Mouse (Mus musculus) cerebellum, postnatal 25 days (tissue): Measurements from ENCODE around the gene 4930404H24Rik.
"Not testable (repeated sequence)": the region's sequence is repeated elsewhere in the genome, so short reads cannot be mapped to it uniquely, and the experiment has no call there.

Experiments used
- DNase-seq, 2 experiments: peaks; one replicate each; pipeline ENCODE4 v3.0.0; 2021; ENCODE audit warnings: mixed read lengths in 2 of 2

Gene 4930404H24Rik

DNA sequence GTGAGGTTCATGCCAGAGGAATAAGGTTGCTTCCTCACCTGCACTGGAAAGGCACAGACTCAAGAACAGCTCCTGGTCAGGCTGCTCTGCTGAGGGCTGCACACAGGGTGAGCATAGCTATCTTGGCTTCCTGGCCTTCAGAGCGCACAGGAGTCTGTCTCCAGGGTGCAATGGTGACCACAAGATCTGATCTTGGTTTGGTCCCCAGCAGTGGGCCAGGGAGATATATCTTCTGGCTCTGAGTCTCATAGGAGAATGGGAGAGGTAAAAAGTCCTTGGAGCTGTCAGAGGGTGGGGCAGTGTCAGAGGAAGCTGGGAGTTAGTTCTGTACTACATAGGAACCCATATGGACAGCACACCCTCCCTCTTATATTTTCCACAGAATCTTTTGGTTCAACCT is 13.1 kb upstream of the 4930404H24Rik start:
- no peak for DNase-seq

- no peak for DNase-seq
Measured at GRCm38 (mm10) chr2:153481108-153481860, 11.3 kb upstream of the 4930404H24Rik start.

- peak; percentile 47 to 57 for DNase-seq
Measured at GRCm38 (mm10) chr2:153481861-153482120, 10.8 kb upstream of the 4930404H24Rik start.

DNA sequence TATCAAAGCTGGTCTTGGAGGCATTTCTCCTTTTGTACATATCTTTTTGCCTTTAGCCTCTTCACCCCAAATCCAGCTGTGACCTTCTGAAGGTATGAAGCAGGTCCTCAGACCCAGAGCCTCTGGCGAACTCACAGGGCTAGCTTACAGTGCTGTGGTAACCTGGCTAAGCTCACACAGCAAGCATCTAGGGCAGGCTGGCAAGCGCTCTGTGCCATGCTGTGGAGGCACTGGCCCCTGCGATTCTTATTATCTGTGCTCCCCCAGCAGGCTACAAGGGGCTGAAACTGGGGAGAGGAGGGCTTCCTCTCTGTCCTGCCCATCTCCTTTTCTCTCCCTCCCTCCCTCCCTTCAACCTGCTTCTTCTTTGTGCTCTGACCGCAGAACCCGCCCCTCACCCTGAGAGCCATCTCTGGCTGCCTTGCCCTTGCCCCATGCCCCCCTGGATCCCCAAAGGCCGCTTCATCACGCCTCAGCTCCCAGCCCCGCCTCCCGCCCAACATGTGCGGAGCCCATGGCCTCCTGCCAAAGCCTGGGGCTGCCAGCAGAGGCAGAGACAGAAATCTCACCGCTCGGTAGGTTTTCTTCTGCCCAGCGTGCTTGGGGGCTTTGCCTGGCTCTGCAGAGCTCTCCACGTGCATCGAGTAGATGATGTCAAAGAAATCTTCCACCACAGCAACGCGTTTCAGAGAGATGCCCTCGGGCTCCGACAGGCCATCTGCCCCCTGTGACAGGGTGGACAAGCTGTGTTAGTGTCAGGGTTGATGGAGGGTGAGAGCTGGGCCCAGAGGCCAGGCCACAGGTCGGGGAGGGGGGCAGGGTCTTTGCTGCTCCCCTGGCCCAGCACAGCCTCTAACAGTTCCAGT is 9.2 kb upstream of the 4930404H24Rik start:
- DNase-seq = peak; percentile 81 to 89

DNA sequence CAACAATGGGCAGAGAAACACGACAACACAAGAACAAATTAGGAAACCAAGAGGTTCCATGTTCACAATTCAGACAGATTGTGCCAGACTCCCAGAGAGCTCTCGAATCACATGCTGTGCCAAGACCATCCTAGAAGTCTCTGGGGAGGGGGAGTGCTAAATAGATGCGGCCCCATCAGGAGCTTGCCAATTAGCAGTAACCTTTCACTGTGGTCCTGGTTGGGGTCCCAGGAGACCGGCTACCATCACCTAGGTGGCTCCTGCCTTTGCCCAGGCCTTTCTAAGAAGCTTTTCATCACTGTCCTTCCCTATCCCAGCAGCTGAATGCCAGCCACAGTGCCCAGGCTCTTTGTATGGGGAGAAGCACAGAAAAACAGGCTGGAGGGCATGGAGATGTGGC is 8.5 kb upstream of the 4930404H24Rik start:
- DNase-seq = peak; percentile 28 to 48

DNA sequence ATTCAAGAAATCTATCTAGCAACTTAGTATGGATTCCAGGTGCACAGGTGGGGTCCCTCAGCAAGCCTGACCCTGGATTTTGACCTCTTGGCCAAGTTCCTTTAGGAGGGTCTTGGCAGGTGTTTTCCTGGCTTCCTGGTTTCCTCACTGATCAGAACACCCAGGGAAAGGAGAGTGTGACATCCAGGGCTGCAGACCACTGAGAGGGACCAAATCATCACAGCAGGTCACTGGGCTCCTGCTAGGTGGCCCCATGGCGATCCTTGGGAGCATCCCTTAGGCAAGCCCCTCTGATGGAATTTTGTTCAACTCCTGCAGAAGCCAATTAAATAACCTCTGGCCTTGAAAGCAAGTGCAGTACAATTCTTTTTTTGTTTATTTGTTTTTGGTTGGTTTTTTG is 2.5 kb upstream of the 4930404H24Rik start:
- DNase-seq = no peak

- DNase-seq = peak; percentile 49 to 50
Measured at GRCm38 (mm10) chr2:153490940-153491339, 1.6 kb upstream of the 4930404H24Rik start.

DNA sequence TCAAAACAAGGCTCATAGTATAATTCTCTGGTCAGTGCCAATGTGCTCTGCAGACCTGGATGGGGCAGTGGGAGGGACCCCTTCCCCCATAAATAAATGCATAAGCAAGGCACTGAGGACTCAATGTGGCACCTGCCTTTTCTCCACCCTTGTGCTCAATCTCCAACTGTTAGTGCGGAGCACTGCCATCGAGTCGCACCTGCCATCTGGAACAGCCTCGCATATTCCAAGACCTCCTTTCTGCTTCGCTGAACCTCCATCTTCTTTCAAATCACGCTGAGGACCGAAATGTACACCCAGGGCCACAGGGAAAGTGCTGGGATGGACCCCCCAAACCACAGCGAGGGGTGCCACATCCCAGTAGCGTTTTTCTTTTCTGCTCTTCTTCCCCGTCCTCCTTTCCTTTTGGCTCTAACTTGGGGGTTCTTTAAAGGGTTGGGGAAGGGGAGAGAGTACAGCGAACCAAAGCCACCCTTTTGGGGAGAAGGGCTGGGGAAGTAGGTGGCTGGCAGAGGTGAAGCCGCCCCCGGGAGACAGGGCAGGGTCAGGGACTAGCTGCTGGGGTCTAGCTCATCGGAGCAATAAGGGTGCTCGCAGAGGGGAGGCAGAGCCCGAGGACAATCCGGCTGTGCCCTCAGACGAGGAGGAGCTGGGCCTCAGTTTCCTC is 945 bp upstream of the 4930404H24Rik start:
- peak; percentile 80 to 82 for DNase-seq

- peak in 1 of 2 experiments; percentile 68 for DNase-seq
Measured at GRCm38 (mm10) chr2:153492179-153492517, 442 bp upstream of the 4930404H24Rik start.

DNA sequence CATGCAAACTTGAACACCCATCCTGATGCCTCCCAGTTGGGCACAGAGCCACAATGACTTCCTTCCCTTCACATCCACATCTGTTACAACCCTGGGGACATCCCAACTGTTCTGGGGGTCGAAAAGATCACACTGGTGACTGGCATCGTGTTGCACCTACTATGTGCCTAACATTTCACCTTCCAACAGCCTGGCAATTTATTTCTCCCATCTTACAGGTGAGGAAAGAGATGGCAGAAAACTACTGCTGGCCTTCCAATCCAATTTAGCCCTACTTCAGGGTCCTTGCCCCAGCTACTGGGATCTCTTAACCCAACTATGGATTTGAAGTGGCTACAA is 772 bp downstream of the 4930404H24Rik start:
- DNase-seq = no peak

DNA sequence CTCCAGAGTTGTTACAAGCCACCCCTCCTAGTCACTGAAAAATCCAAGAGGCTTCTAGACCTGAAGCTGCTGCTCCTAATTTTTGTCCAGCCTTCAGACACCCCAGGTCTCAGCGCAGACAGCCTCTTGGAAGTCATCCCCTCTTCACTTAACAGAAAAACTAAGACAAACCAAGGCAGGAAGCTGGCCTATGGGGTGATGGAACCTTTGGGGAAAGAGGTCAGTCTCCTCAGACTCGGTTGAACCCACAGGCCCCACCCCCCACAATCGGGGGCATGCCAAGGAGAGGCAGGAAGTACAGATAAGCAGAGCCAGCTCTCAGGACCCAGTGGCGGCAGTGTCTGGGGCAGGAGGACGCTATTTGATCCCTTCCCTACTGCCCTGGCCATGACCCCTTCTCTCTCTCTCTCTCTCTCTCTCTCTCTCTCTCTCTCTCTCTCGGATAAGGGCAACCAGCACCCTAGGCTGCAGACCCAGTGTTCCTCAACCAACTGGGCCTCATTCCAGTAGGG is 1.2 kb downstream of the 4930404H24Rik start:
- DNase-seq = peak in 1 of 2 experiments; percentile 63

DNA sequence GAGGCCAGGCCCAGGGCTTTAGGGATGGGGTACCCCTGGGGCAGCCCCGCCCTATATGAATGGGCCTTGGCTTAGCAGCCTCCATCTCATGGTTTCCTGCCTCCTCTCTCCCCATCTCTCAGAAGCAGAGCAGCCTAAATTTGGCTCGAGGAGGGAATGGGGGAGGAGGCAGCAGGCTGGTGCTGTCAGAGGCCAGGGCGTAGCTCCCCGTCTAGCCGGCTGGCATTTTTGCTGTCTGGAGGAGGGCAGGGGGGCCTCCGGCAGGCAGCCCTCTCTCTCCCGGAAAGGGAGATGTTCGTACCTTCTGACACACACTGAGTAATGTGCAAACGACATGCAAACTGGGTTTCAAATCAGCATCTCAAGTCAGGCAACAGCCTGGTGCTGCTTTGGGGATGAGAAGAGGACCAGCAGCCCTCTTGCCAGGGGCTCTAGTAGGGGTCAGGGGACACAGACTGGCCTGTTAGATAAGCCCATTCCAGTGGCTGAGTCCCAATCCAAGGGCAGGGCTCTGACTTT is 1.8 kb downstream of the 4930404H24Rik start:
- DNase-seq = peak; percentile 68 to 75

DNA sequence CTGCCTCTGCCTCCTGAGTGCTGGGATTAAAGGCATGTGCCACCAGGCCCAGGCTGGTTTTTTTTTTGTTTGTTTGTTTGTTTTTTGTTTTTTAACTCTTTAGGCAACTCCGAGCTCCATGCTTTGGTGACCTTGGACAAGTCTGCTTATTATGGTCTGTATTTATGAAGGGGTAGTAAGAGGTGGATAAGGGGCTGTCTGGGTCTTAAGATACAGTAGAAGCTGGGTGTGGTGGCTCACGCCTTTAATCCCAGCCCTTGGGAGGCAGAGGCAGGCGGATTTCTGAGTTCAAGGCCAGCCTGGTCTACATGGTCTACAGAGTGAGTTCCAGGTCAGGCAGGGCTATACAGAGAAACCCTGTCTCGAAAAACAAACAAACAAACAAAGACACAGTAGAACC is 2.8 kb downstream of the 4930404H24Rik start:
- DNase-seq = not testable (repeated sequence)

GRCm38 (mm10) chr2:153495818-153496217 is 3.2 kb downstream of the 4930404H24Rik start:
- peak; percentile 33 to 40 for DNase-seq

GRCm38 (mm10) chr2:153496301-153496700 is 3.7 kb downstream of the 4930404H24Rik start:
- peak; percentile 29 to 36 for DNase-seq

DNA sequence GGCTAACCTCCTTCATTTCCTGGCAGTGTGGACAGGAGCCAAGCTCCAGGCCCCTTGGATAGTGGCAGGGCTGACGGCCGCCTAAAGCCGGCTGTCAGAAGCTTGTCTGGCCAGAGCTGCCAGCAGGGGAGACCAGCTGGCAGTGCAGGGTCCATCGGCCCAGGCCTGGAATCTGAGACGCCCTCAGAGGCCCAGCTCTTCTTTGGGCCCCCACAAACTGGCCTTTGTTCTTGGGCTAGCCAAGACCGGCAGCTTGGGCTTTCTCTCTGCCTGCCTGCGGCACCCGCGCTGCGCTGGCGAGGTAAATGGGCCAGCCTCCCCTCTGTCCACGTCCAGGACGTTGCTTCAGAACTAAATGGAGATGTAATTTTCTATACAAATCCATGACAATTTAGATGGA is 4.3 kb downstream of the 4930404H24Rik start:
- DNase-seq = peak; percentile 80 to 85

GRCm38 (mm10) chr2:153499154-153499553 is 6.6 kb downstream of the 4930404H24Rik start:
- peak in 1 of 2 experiments; percentile 69 for DNase-seq

GRCm38 (mm10) chr2:153506385-153506784 is 13.8 kb downstream of the 4930404H24Rik start:
- no peak for DNase-seq

DNA sequence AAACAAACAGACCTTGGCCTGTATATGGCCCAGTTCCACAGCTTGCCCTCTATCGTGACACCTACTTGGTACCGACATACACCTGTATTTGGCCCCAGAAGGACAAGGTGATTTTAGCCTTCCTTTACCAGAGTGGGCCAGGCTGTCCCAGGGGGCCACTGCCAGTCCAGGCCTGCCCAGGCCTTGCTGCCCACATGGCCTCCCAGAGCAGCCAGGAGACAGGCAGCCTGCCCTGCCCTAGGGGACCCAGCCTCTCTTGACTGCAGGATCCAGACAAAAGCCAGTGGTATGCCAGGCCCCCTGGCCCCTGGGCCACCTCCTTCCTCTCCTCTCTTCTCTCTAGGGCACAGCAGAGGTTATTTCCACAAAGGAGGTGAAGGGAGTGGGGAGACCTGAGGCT is 15.4 kb downstream of the 4930404H24Rik start:
- peak in 1 of 2 experiments; percentile 36 for DNase-seq

DNA sequence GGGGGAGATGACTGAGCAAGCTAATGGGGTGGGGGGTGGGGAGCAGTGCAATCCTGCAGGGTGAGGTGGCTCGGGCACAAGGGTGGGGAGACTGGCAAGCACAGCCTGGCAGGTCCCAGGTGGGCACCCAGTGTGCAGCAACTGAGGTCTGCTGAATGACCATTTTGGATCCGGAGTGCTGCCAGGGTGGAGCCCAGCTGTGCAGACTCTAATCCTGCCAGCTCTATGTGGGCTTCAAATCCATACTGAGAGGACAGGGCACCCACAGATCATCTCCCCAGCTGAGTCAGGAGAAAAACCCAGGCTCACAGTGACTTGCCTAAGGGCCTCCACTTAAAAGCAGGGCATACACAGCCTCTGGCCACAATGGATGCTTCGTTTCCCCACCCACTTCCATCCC is 15.8 kb downstream of the 4930404H24Rik start:
- DNase-seq = peak in 1 of 2 experiments; percentile 38

DNA sequence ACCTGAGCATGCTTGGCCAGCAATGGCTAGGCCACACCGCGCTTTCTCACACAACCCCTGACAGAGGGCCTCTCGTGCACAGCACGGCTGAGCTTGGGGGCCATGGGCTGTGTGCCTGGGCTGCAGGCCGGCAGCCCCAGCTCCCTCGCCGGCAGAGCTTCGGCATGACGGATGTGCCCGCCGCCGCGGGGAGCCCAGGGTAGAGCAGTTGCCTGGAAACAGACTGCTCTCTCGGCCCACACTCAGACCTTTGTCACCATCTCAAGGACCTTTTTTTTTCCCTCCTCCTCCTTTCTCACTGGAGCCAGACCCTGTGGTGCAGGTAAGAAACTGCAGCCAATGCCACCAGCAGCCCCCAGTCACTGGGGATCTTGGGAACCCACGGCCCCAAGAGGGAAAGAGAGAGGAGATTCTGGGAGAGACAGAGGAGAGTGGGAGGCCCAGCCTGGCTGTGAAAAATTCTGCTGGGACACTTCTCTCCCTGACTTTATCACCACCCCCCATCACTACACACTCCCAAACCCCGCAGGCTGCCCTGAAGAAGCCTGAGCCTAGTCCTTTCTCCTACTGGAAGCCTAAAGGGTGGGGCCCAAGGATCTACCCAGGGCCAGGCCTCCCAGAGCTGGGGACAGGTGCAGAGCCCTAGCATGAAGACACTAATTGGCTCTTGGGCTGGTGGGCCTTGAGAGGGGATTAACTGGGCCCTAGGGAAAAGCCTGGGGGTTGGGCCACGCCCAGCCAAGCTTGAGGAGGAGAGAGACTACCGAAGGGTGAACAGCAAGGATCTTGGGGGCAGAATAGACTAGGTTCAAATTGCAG is 16.8 kb downstream of the 4930404H24Rik start:
- peak; percentile 83 to 85 for DNase-seq

GRCm38 (mm10) chr2:153510136-153510535 is 17.5 kb downstream of the 4930404H24Rik start:
- DNase-seq = peak; percentile 64 to 73
